Mouse (Mus musculus) liver, embryonic 15.5 days (tissue): Measurements from ENCODE around the gene Pspc1. TPM values are rescaled to one million over a fixed set of nuclear protein-coding genes. Genes with fewer than 3 reads are reported as not detected.

Source experiments
- ATAC-seq: fragments of 200-750 bp; cut with Nextera tagmentation; 2 replicates; pipeline ENCODE4 v1.8.0; 2017; ENCODE audit warnings: moderate number of reproducible peaks, mild to moderate bottlenecking, moderate library complexity; ENCODE audit not compliant: insufficient read depth
- H3K27ac ChIP-seq: fragments of 300-500 bp; sonication (generic); replicated peaks from 2 replicates; pipeline ENCODE4 v1.5.1; 2015; ENCODE audit warnings: mild to moderate bottlenecking, inconsistent platforms
- H3K27me3 ChIP-seq: fragments of 300-500 bp; sonication (generic); 2 replicates; pipeline ENCODE4 v1.6.1; 2015; ENCODE audit warnings: mild to moderate bottlenecking, inconsistent platforms
- H3K36me3 ChIP-seq: fragments of 300-500 bp; sonication (generic); replicated peaks from 2 replicates; pipeline ENCODE4 v1.6.1; 2015; ENCODE audit warnings: moderate library complexity, mild to moderate bottlenecking, inconsistent platforms
- H3K4me1 ChIP-seq: fragments of 300-500 bp; sonication (generic); replicated peaks from 2 replicates; pipeline ENCODE4 v1.6.1; 2015; ENCODE audit warnings: inconsistent platforms
- H3K4me2 ChIP-seq: fragments of 300-500 bp; sonication (generic); 2 replicates; pipeline ENCODE4 v1.6.1; 2015; ENCODE audit warnings: moderate library complexity, mild to moderate bottlenecking, inconsistent platforms
- H3K4me3 ChIP-seq: fragments of 300-500 bp; sonication (generic); replicated peaks from 2 replicates; pipeline ENCODE4 v1.5.1; 2015; ENCODE audit warnings: mild to moderate bottlenecking, inconsistent platforms
- H3K9ac ChIP-seq: fragments of 300-500 bp; sonication (generic); 2 replicates; pipeline ENCODE4 v1.6.1; 2015; ENCODE audit warnings: moderate library complexity, mild to moderate bottlenecking, inconsistent platforms
- H3K9me3 ChIP-seq: fragments of 300-500 bp; sonication (generic); replicated peaks from 2 replicates; pipeline ENCODE4 v1.6.1; 2016; ENCODE audit warnings: inconsistent platforms
- WGBS: fragments of 180-500 bp; shearing (Covaris S2); methylation state at CpG from one replicate; pipeline ENCODE4 v1.1.7; 2015; ENCODE audit warnings: mixed read lengths; ENCODE audit not compliant: insufficient replicate concordance; 5-methylcytosine and 5-hydroxymethylcytosine counted together
- polyA plus RNA-seq: library from polyadenylated mRNA; unstranded; fragments of >200 nt; fragmentation: Nextera tagmentation; extraction: Ambion mirVana; gene quantifications from 2 replicates; pipeline ENCODE4 v1.2.1, GENCODE M21; 2015

Gene Pspc1
- polyA plus RNA-seq, 1 experiment from 2014 or later: 9.6 TPM

- no peak for ATAC-seq
- H3K9ac ChIP-seq: no peak overlapping the region
- no peak overlapping the region for H3K4me3 ChIP-seq
- H3K27me3 ChIP-seq: no peaks in the 10 kb centered on the region
- no peaks in the 10 kb centered on the region for H3K9me3 ChIP-seq
- no peak overlapping the region for H3K4me2 ChIP-seq
- no peaks in the 10 kb centered on the region for H3K4me1 ChIP-seq
- no peak overlapping the region for H3K27ac ChIP-seq
- WGBS: 88% methylated on average over 5 of the region's 5 CpGs
- peaks cover 81% of the 10 kb centered on the region for H3K36me3 ChIP-seq
These were observed 80.3 kb downstream of the Pspc1 start for GRCm38 (mm10) chr14:56697836-56698235.

GRCm38 (mm10) chr14:56695495-56695894 is 82.6 kb downstream of the Pspc1 start:
- no peak for ATAC-seq
- Histone ChIP-seq H3K9me3 (no peaks in the 10 kb centered on the region), H3K27ac (no peak overlapping the region), H3K4me3 (no peak overlapping the region), H3K36me3 (peaks cover 95% of the 10 kb centered on the region), H3K9ac (no peak overlapping the region), H3K4me1 (no peaks in the 10 kb centered on the region), H3K27me3 (no peaks in the 10 kb centered on the region), H3K4me2 (no peak overlapping the region)
- WGBS: 44% methylated on average over 3 of the region's 3 CpGs

- Histone ChIP-seq H3K9ac (no peak overlapping the region), H3K27me3 (no peaks in the 10 kb centered on the region), H3K27ac (no peak overlapping the region), H3K9me3 (no peaks in the 10 kb centered on the region), H3K4me2 (no peak overlapping the region), H3K4me1 (no peaks in the 10 kb centered on the region), H3K36me3 (peaks cover 80% of the 10 kb centered on the region), H3K4me3 (no peak overlapping the region)
- ATAC-seq: no peak
- 54% methylated on average over 1 of the region's 1 CpGs for WGBS
These were observed 88.3 kb downstream of the Pspc1 start for GRCm38 (mm10) chr14:56689766-56690165.

DNA sequence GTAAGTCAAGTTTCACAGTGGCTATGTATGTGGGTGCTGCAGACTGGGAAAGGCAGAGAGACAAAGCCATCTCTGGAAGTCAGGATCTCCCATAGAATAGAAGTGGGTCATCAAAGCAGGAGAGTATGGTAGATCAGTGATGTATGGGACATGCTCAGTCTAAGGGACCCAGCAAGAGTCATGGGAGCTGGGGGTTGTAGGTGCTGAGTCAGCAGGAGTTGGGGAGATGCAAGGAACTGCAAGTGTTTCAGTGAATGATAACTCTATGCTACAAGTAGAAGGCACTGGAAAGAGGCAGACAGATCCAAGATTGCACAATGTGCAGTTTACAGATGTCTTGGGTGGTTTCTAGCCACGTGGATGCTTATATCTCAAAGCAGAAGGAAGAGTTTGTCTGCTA is 89.0 kb downstream of the Pspc1 start:
- ATAC-seq: no peak
- H3K9ac ChIP-seq: no peak overlapping the region
- H3K4me1 ChIP-seq: no peaks in the 10 kb centered on the region
- H3K36me3 ChIP-seq: peaks cover 78% of the 10 kb centered on the region
- no peak overlapping the region for H3K4me3 ChIP-seq
- H3K27ac ChIP-seq: no peak overlapping the region
- no peak overlapping the region for H3K4me2 ChIP-seq
- no peaks in the 10 kb centered on the region for H3K27me3 ChIP-seq
- H3K9me3 ChIP-seq: no peaks in the 10 kb centered on the region
- WGBS: 63% methylated on average over 1 of the region's 1 CpGs

DNA sequence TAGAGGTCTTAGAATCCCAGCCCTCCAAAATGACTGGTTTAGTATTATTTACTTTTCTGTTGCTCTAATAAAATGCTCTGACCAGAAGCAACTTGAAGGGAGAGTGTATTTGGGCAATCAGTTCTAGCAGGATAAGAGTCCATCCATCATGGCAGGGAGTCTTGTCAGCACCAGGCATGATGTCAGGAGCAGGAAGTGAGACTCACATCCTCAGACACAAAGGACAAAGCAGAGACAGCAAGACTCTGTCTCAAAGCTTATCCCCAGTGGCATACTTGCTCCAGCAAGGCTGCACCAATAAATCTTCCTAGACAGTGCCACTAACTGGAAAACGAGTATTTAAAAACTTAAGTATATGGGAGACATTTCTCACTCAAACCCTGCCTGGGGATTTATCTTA is 92.7 kb downstream of the Pspc1 start:
- H3K27me3 ChIP-seq: no peaks in the 10 kb centered on the region
- WGBS: 48% methylated on average over 1 of the region's 1 CpGs
- no peaks in the 10 kb centered on the region for H3K4me1 ChIP-seq
- H3K4me3 ChIP-seq: no peak overlapping the region
- no peak overlapping the region for H3K9ac ChIP-seq
- H3K36me3 ChIP-seq: peaks cover 69% of the 10 kb centered on the region
- no peak overlapping the region for H3K4me2 ChIP-seq
- H3K9me3 ChIP-seq: no peaks in the 10 kb centered on the region
- no peak for ATAC-seq
- H3K27ac ChIP-seq: no peak overlapping the region

Other genes with a start within 250 kb of the Pspc1 start
- 3.3 and 4.2 TPM in 2 replicates for gene Cenpj, start 202.9 kb downstream of the Pspc1 start, polyA plus RNA-seq
- gene Parp4, start 202.7 kb downstream of the Pspc1 start, polyA plus RNA-seq: 1.1 and 1.7 TPM in 2 replicates
- gene Mphosph8, start 110.1 kb downstream of the Pspc1 start, polyA plus RNA-seq: 6.3 and 9.3 TPM in 2 replicates
- gene Zmym5, start 33.4 kb upstream of the Pspc1 start, polyA plus RNA-seq: 7.8 and 8.0 TPM in 2 replicates
- 4.6 and 7.9 TPM in 2 replicates for gene Zmym2, start 108.3 kb upstream of the Pspc1 start, polyA plus RNA-seq